Mouse (Mus musculus) C2C12 (cell line): ENCODE results near the gene Psg29.

ENCODE experiments used
- CTCF ChIP-seq: IDR thresholded peaks from one replicate; pipeline ENCODE4 v1.5.1; 2011; ENCODE audit not compliant: control insufficient read depth, insufficient read depth, insufficient read length
- MYOD1 ChIP-seq: IDR thresholded peaks from one replicate; pipeline ENCODE4 v1.6.1; 2011; ENCODE audit warnings: low read depth; ENCODE audit not compliant: control insufficient read depth, insufficient read length
- USF1 ChIP-seq: IDR thresholded peaks from one replicate; pipeline ENCODE4 v1.6.1; 2011; ENCODE audit warnings: low read depth, mild to moderate bottlenecking, control low read depth, moderate library complexity

- TF ChIP-seq MYOD1 (no peak), CTCF (no peak), USF1 (no peak)
Measured at GRCm38 (mm10) chr7:17159011-17159410, 44.3 kb upstream of the Psg29 start.
